Mouse (Mus musculus) lung, postnatal 10 days (tissue): ENCODE measurements at regions not wholly inside any gene's neighbourhood (a gene's known extent, or its start where the extent isn't known, plus 50 kb on each side); places are given as distances from the start of the nearest gene placed in this dataset.

ENCODE experiments used
- DNase-seq: peaks from one replicate; pipeline ENCODE4 v3.0.0; 2021

GRCm38 (mm10) chr10:98665936-98666505, 248.2 kb upstream of the Atp2b1 start:
- DNase-seq: no peak

- no peak for DNase-seq
Measured at GRCm38 (mm10) chr10:98667728-98668127, 246.5 kb upstream of the Atp2b1 start.

GRCm38 (mm10) chr10:98674131-98674530, 240.1 kb upstream of the Atp2b1 start:
- DNase-seq: peak; percentile 19

GRCm38 (mm10) chr10:98676907-98677306, 237.3 kb upstream of the Atp2b1 start:
- DNase-seq: no peak

- DNase-seq: no peak
Measured at GRCm38 (mm10) chr10:98678234-98678633, 236.0 kb upstream of the Atp2b1 start.

- no peak for DNase-seq
Measured at GRCm38 (mm10) chr10:98682436-98682835, 231.8 kb upstream of the Atp2b1 start.

- peak; percentile 57 for DNase-seq
Measured at GRCm38 (mm10) chr10:98684195-98684594, 230.0 kb upstream of the Atp2b1 start.

- DNase-seq: no peak
Measured at GRCm38 (mm10) chr10:98684707-98685106, 229.5 kb upstream of the Atp2b1 start.

GRCm38 (mm10) chr10:98685739-98686138, 228.5 kb upstream of the Atp2b1 start:
- DNase-seq: no peak

- no peak for DNase-seq
Measured at GRCm38 (mm10) chr10:98686370-98686769, 227.8 kb upstream of the Atp2b1 start.

GRCm38 (mm10) chr10:98691816-98692215, 222.4 kb upstream of the Atp2b1 start:
- peak; percentile 74 for DNase-seq

- no peak for DNase-seq
Measured at GRCm38 (mm10) chr10:98694690-98695370, 219.4 kb upstream of the Atp2b1 start.

GRCm38 (mm10) chr10:98695371-98695725, 218.9 kb upstream of the Atp2b1 start:
- no peak for DNase-seq

GRCm38 (mm10) chr10:98697866-98698265, 216.3 kb upstream of the Atp2b1 start:
- DNase-seq: no peak

GRCm38 (mm10) chr10:98699579-98699978, 214.6 kb upstream of the Atp2b1 start:
- DNase-seq: no peak

- DNase-seq: no peak
Measured at GRCm38 (mm10) chr10:98700407-98700806, 213.8 kb upstream of the Atp2b1 start.

- DNase-seq: no peak
Measured at GRCm38 (mm10) chr10:98701285-98701684, 212.9 kb upstream of the Atp2b1 start.

GRCm38 (mm10) chr10:98702470-98703215, 211.6 kb upstream of the Atp2b1 start:
- no peak for DNase-seq

- no peak for DNase-seq
Measured at GRCm38 (mm10) chr10:98703642-98704293, 210.4 kb upstream of the Atp2b1 start.

GRCm38 (mm10) chr10:98704559-98704958, 209.6 kb upstream of the Atp2b1 start:
- peak; percentile 23 for DNase-seq

GRCm38 (mm10) chr10:98717856-98718255, 196.3 kb upstream of the Atp2b1 start:
- DNase-seq: no peak

- no peak for DNase-seq
Measured at GRCm38 (mm10) chr10:98718706-98719105, 195.5 kb upstream of the Atp2b1 start.

- no peak for DNase-seq
Measured at GRCm38 (mm10) chr10:98720256-98721005, 193.8 kb upstream of the Atp2b1 start.
